Mouse (Mus musculus) forebrain, embryonic 14.5 days (tissue): ENCODE data around the gene 4930595D18Rik. TPM values are rescaled to one million over a fixed set of nuclear protein-coding genes. Genes with fewer than 3 reads are reported as not detected.

Experiments
- ATAC-seq: fragments of 200-750 bp; cut with Nextera tagmentation; 2 replicates; pipeline ENCODE4 v1.8.0; 2017; ENCODE audit warnings: mild to moderate bottlenecking, moderate library complexity
- DNase-seq: peaks from one replicate; pipeline ENCODE4 v3.0.0-alpha.2; 2015; ENCODE audit warnings: low spot score
- H3K27ac ChIP-seq: fragments of 300-500 bp; sonication (generic); 2 replicates; pipeline ENCODE4 v1.5.1; 2014; ENCODE audit warnings: low read depth, mild to moderate bottlenecking, control low read depth, low read length, moderate library complexity
- H3K27me3 ChIP-seq: fragments of 300-500 bp; sonication (generic); replicated peaks from 2 replicates; pipeline ENCODE4 v1.6.1; 2014; ENCODE audit warnings: low read length, control low read depth, mixed read lengths; ENCODE audit not compliant: control insufficient read depth, insufficient read depth
- H3K36me3 ChIP-seq: fragments of 300-500 bp; sonication (generic); 2 replicates; pipeline ENCODE4 v1.6.1; 2014; ENCODE audit warnings: low read length, control low read depth; ENCODE audit not compliant: control insufficient read depth, insufficient read depth
- H3K4me1 ChIP-seq: fragments of 300-500 bp; sonication (generic); 2 replicates; pipeline ENCODE4 v1.6.1; 2014; ENCODE audit warnings: antibody characterized with exemption, low read length, control low read depth; ENCODE audit not compliant: control insufficient read depth, insufficient read depth
- H3K4me2 ChIP-seq: fragments of 300-500 bp; sonication (generic); 2 replicates; pipeline ENCODE4 v1.6.1; 2014; ENCODE audit warnings: mild to moderate bottlenecking, control low read depth, low read length
- H3K4me3 ChIP-seq: fragments of 300-500 bp; sonication (generic); 2 replicates; pipeline ENCODE4 v1.5.1; 2014; ENCODE audit warnings: low read depth, low read length, control low read depth
- H3K9ac ChIP-seq: fragments of 300-500 bp; sonication (generic); 2 replicates; pipeline ENCODE4 v1.6.1; 2014; ENCODE audit warnings: mild to moderate bottlenecking, low read length, control low read depth, moderate library complexity
- H3K9me3 ChIP-seq: fragments of 300-500 bp; sonication (generic); replicated peaks from 2 replicates; pipeline ENCODE4 v1.6.1; 2016; ENCODE audit warnings: low read length, control low read depth, mixed read lengths; ENCODE audit not compliant: control insufficient read depth
- WGBS: fragments of 180-500 bp; shearing (Covaris S2); extraction: QIAGEN DNeasy Blood & Tissue Kit; methylation state at CpG from one replicate; pipeline ENCODE4 v1.1.7; 2014; 5-methylcytosine and 5-hydroxymethylcytosine counted together
- polyA plus RNA-seq: library from polyadenylated mRNA; unstranded; fragments of >200 nt; fragmentation: Nextera tagmentation; extraction: Ambion mirVana; gene quantifications from 2 replicates; pipeline ENCODE4 v1.2.1, GENCODE M21; 2014

4930595D18Rik gene
- polyA plus RNA-seq, 1 experiment from 2014 or later, result not detected

- H3K9ac ChIP-seq, result no peak overlapping the region
- WGBS, result 87% methylated on average over 6 of the region's 6 CpGs
- H3K36me3 ChIP-seq, result no peaks in the 10 kb centered on the region
- ATAC-seq (no peak), DNase-seq (no peak)
- no peaks in the 10 kb centered on the region for H3K9me3 ChIP-seq
- no peak overlapping the region for H3K4me2 ChIP-seq
- H3K27me3 ChIP-seq, result no peaks in the 10 kb centered on the region
- H3K4me1 ChIP-seq, result peaks cover 5% of the 10 kb centered on the region; the same call in 1 of the 2 replicates
- H3K4me3 ChIP-seq, result no peak overlapping the region
- H3K27ac ChIP-seq, result no peak overlapping the region
These were observed 31.7 kb downstream of the 4930595D18Rik start for GRCm38 (mm10) chr12:111152579-111152978.

GRCm38 (mm10) chr12:111151422-111152156, 32.7 kb downstream of the 4930595D18Rik start:
- 90% methylated on average over 5 of the region's 5 CpGs for WGBS
- H3K4me2 ChIP-seq, result no peak overlapping the region
- H3K4me1 ChIP-seq, result peaks cover 5% of the 10 kb centered on the region; the same call in 1 of the 2 replicates
- no peak overlapping the region for H3K4me3 ChIP-seq
- no peak for ATAC-seq
- no peaks in the 10 kb centered on the region for H3K27me3 ChIP-seq
- DNase-seq, result no peak
- H3K27ac ChIP-seq, result no peak overlapping the region
- H3K9ac ChIP-seq, result no peak overlapping the region
- H3K9me3 ChIP-seq, result no peaks in the 10 kb centered on the region
- H3K36me3 ChIP-seq, result no peaks in the 10 kb centered on the region

DNA sequence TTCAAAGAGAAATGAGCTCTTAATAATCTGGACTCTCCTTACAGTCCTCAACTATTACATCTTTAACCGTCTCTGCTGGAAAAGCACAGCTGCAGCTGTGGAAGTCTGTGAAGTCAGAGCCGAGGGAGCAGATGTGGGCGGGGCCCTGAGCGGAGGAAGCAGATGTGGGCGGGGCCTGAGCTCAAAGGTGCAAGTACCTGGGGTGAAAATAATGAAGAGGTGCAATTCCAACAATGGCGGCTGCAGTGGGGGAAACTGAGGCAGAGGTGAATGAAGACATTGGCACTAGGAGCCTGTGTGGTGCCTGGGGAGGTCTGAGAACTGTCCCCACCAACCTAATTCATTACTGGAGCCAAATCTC, 34.1 kb downstream of the 4930595D18Rik start:
- peaks cover 8% of the 10 kb centered on the region for H3K4me1 ChIP-seq
- H3K4me2 ChIP-seq, result no peak overlapping the region
- no peak for ATAC-seq
- H3K4me3 ChIP-seq, result no peak overlapping the region
- no peak overlapping the region; the same call in 1 of the 2 replicates for H3K27ac ChIP-seq
- H3K9ac ChIP-seq, result no peak overlapping the region
- WGBS, result 15% methylated on average over 6 of the region's 6 CpGs
- H3K27me3 ChIP-seq, result no peaks in the 10 kb centered on the region
- H3K36me3 ChIP-seq, result no peaks in the 10 kb centered on the region
- DNase-seq, result no peak
- no peaks in the 10 kb centered on the region for H3K9me3 ChIP-seq

- H3K27me3 ChIP-seq, result no peaks in the 10 kb centered on the region
- H3K36me3 ChIP-seq, result no peaks in the 10 kb centered on the region
- H3K4me1 ChIP-seq, result peaks cover 11% of the 10 kb centered on the region
- no peak for ATAC-seq
- H3K9me3 ChIP-seq, result no peaks in the 10 kb centered on the region
- no peak overlapping the region for H3K9ac ChIP-seq
- no peak overlapping the region for H3K27ac ChIP-seq
- WGBS, result 72% methylated on average over 17 of the region's 17 CpGs
- H3K4me3 ChIP-seq, result no peak overlapping the region
- DNase-seq, result no peak
- H3K4me2 ChIP-seq, result no peak overlapping the region
These were observed 34.6 kb downstream of the 4930595D18Rik start for GRCm38 (mm10) chr12:111149495-111150235.

DNA sequence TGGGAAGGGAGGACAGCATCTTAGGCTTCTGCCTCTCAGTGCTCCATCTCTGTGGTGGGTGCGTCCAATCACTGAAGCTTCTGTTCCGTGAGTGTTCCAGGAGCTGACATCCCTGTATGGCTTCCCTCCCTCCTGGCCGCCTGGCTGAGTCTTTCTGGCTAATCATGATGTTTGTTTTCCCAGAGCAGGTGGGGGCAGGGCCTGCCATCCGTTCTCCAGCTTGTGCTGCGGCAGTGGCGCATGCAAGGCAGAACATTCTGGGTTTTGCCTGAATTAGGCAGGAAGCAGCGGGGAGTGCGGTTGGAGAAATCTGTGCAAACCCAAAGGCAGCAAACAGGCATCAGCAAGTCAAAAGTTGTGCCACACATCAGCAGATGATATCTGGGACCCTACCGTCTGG, 39.0 kb downstream of the 4930595D18Rik start:
- Histone ChIP-seq H3K36me3 (no peaks in the 10 kb centered on the region), H3K4me2 (no peak overlapping the region), H3K27me3 (no peaks in the 10 kb centered on the region), H3K4me3 (no peak overlapping the region), H3K9me3 (no peaks in the 10 kb centered on the region), H3K4me1 (peaks cover 21% of the 10 kb centered on the region), H3K9ac (no peak overlapping the region), H3K27ac (no peak overlapping the region)
- DNase-seq (peak; percentile 62), ATAC-seq (peak; percentile 32; the same call in 1 of the 2 replicates)
- WGBS, result 48% methylated on average over 9 of the region's 9 CpGs

DNA sequence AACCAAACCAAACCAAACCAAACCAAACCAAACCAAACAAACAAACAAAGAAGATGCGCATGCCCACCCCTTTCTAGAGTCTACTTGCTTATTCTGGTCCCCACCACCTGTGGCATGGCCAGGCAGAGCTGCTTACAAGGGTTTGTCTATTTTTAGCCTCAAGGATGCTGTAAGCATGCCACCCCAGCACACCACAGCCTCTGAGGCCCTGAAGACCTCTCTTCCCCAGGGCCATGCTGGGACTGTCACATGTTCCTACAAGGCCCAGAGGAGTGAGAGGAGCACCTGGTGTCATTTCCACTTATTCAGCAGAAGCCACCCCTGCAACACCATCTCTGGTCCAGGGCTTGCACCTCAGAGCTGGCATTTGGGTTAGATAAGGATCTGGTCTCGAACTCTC, 39.7 kb downstream of the 4930595D18Rik start:
- ATAC-seq (no peak), DNase-seq (no peak)
- no peak overlapping the region for H3K27ac ChIP-seq
- H3K27me3 ChIP-seq, result no peaks in the 10 kb centered on the region
- H3K4me1 ChIP-seq, result peaks cover 21% of the 10 kb centered on the region
- no peak overlapping the region for H3K4me3 ChIP-seq
- H3K9ac ChIP-seq, result no peak overlapping the region
- H3K9me3 ChIP-seq, result no peaks in the 10 kb centered on the region
- H3K36me3 ChIP-seq, result no peaks in the 10 kb centered on the region
- no peak overlapping the region for H3K4me2 ChIP-seq
- 93% methylated on average over 2 of the region's 2 CpGs for WGBS

- Histone ChIP-seq H3K9me3 (no peaks in the 10 kb centered on the region), H3K9ac (peak overlapping the region; percentile 35; the same call in 1 of the 2 replicates), H3K27ac (peak overlapping the region; percentile 86), H3K36me3 (no peaks in the 10 kb centered on the region), H3K4me2 (peak overlapping the region; percentile 39), H3K27me3 (no peaks in the 10 kb centered on the region), H3K4me3 (no peak overlapping the region), H3K4me1 (peaks cover 21% of the 10 kb centered on the region)
- WGBS, result 61% methylated on average over 16 of the region's 16 CpGs
- DNase-seq (peak; percentile 52), ATAC-seq (peak; percentile 40)
These were observed 40.7 kb downstream of the 4930595D18Rik start for GRCm38 (mm10) chr12:111143509-111144063.

DNA sequence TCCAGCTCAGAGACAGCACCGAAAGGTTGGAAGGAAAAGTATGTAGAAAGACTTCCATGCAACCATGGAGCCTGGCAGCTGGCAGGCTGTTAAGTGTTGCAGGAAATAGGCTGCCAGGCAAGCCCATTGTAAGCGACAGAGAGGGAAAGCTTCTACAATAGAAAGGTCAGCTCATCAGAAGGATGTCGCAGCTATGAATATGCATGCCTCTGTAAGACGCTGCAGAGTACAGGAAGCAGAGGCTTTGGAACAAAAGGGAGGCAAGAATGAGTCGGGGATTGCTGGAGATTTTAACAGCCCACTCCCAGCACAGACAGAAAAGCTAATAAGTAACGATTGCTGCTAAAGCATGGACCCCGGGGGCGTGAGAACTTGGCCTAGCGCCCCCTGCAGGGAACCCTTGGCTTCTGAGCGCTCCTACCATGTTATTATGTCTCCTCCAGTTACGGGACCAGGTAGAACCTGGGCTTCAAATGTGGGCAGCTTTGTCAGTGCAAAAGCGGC, 41.2 kb downstream of the 4930595D18Rik start:
- Histone ChIP-seq H3K36me3 (no peaks in the 10 kb centered on the region), H3K9ac (peak overlapping the region; percentile 35; the same call in 1 of the 2 replicates), H3K27me3 (no peaks in the 10 kb centered on the region), H3K27ac (peak overlapping the region; percentile 86), H3K9me3 (no peaks in the 10 kb centered on the region), H3K4me3 (no peak overlapping the region), H3K4me2 (peak overlapping the region; percentile 39), H3K4me1 (peaks cover 21% of the 10 kb centered on the region)
- ATAC-seq (peak; percentile 88), DNase-seq (peak; percentile 89)
- 4% methylated on average over 12 of the region's 12 CpGs for WGBS
